Mouse (Mus musculus) inflammation-experienced regulatory T-cells (primary cell): ENCODE data around the gene Zfp36l1. TPM values are rescaled to one million over a fixed set of nuclear protein-coding genes. Genes with fewer than 3 reads are reported as not detected.

Source experiments
- polyA plus RNA-seq, 2 experiments: library from polyadenylated mRNA; unstranded; fragments of 100-300 nt; shearing (Covaris generic); gene quantifications; one replicate each; pipeline ENCODE4 v1.2.1; 2017

Zfp36l1 gene
- 100 to 1,000 TPM in 1 of 2 experiments, 10 to 100 TPM in 1; 98.3 to 190 TPM for polyA plus RNA-seq

DNA sequence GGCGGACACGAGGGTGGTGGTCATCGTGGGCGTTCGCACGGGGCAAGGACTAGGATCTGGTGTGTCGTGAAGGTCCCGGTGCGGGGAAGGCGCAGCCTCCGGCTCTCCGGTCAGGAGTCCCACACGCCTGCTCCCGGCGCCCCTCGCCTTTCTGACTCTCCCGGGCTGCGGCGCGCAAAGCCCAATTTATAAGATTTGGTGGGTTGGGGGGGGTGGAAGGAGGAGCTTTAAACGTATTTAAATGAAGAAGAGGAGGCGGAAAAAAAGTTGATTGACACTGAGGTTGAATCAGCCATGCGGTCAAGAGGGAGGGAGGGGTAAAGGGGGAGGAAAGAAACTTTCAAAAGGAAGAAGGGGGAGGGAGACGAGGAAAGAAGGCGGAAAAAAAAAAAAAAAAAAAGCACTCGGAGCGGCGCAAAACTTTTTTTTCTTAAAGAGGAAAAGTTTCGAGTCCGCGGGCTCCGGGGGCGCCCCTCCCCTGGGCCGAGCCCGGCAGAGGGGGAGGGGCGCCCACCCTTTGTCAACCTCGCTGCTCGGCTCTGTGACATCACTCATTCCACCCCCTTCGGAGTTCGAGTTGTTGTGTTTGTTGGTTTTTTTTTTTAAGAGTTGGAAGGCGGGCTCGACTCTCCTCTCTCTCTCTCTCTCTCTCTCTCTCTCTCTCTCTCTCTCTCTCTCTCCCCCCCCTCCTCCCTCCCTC is at the start of gene Zfp36l1:
Gene Zfp36l1, minus strand, starts transcription at position 162 of the 700 bp plus-strand sequence.

Other genes with a start within 250 kb of the Zfp36l1 start
- gene Actn1, start 147.4 kb upstream of the Zfp36l1 start, polyA plus RNA-seq, result 10 to 100 TPM; 20.3 to 30.8 TPM